Mouse (Mus musculus) hindbrain, embryonic 11.5 days (tissue): ENCODE data around the gene Sept6. TPM values are rescaled to one million over a fixed set of nuclear protein-coding genes. Genes with fewer than 3 reads are reported as not detected.

ENCODE experiments used
- ATAC-seq: fragments of 200-750 bp; cut with Nextera tagmentation; 2 replicates; pipeline ENCODE4 v1.8.0; 2017; ENCODE audit warnings: mild to moderate bottlenecking, moderate TSS enrichment, moderate library complexity; ENCODE audit not compliant: low FRiP score
- DNase-seq: peaks from one replicate; pipeline ENCODE4 v3.0.0-alpha.2; 2015; ENCODE audit warnings: low spot score
- H3K27ac ChIP-seq: fragments of 300-500 bp; sonication (generic); 2 replicates; pipeline ENCODE4 v1.5.1; 2014; ENCODE audit warnings: mild to moderate bottlenecking, low read depth, low read length
- H3K27me3 ChIP-seq: fragments of 300-500 bp; sonication (generic); 2 replicates; pipeline ENCODE4 v1.6.1; 2014; ENCODE audit warnings: mild to moderate bottlenecking, low read length, moderate library complexity, mixed read lengths; ENCODE audit not compliant: control insufficient read depth, insufficient read depth
- H3K36me3 ChIP-seq: fragments of 300-500 bp; sonication (generic); 2 replicates; pipeline ENCODE4 v1.6.1; 2014; ENCODE audit warnings: mild to moderate bottlenecking, low read length, moderate library complexity, mixed read lengths; ENCODE audit not compliant: control insufficient read depth, insufficient read depth
- H3K4me1 ChIP-seq: fragments of 300-500 bp; sonication (generic); replicated peaks from 2 replicates; pipeline ENCODE4 v1.6.1; 2014; ENCODE audit warnings: low read length, mixed read lengths; ENCODE audit not compliant: control insufficient read depth, insufficient read depth
- H3K4me2 ChIP-seq: fragments of 300-500 bp; sonication (generic); replicated peaks from 2 replicates; pipeline ENCODE4 v1.6.1; 2014; ENCODE audit warnings: mild to moderate bottlenecking, low read depth, low read length
- H3K4me3 ChIP-seq: fragments of 300-500 bp; sonication (generic); 2 replicates; pipeline ENCODE4 v1.5.1; 2014; ENCODE audit warnings: low read depth, low read length
- H3K9ac ChIP-seq: fragments of 300-500 bp; sonication (generic); 2 replicates; pipeline ENCODE4 v1.6.1; 2014; ENCODE audit warnings: low read depth, low read length
- H3K9me3 ChIP-seq: fragments of 300-500 bp; sonication (generic); 2 replicates; pipeline ENCODE4 v1.6.1; 2016; ENCODE audit warnings: low read length; ENCODE audit not compliant: control insufficient read depth
- WGBS: fragments of 180-500 bp; shearing (Covaris S2); extraction: QIAGEN DNeasy Blood & Tissue Kit; methylation state at CpG from one replicate; pipeline ENCODE4 v1.1.7; 2014; 5-methylcytosine and 5-hydroxymethylcytosine counted together
- polyA plus RNA-seq: library from polyadenylated mRNA; unstranded; fragments of >200 nt; fragmentation: Nextera tagmentation; extraction: Ambion mirVana; gene quantifications from 2 replicates; pipeline ENCODE4 v1.2.1, GENCODE M21; 2014

Gene Sept6
- 57.5 and 62.8 TPM in 2 replicates for polyA plus RNA-seq

GRCm38 (mm10) chrX:36991694-36992093, at the start of gene Sept6:
Gene Sept6, minus strand, starts transcription at chrX:36991794.
- H3K27ac ChIP-seq = no peak within 1 kb of the TSS
- H3K4me2 ChIP-seq = no peak within 1 kb of the TSS
- H3K9ac ChIP-seq = no peak within 1 kb of the TSS
- H3K27me3 ChIP-seq = no peaks in the 10 kb centered on the region
- no peaks in the 10 kb centered on the region for H3K4me1 ChIP-seq
- ATAC-seq (no peak), DNase-seq (no peak)
- 86% methylated on average over 2 of the region's 2 CpGs for WGBS
- no peaks in the 10 kb centered on the region for H3K36me3 ChIP-seq
- no peak within 1 kb of the TSS for H3K4me3 ChIP-seq
- H3K9me3 ChIP-seq = no peaks in the 10 kb centered on the region

- Histone ChIP-seq H3K36me3 (no peaks in the 10 kb centered on the region), H3K9me3 (no peaks in the 10 kb centered on the region), H3K4me3 (no peak overlapping the region), H3K4me2 (no peak overlapping the region), H3K27me3 (no peaks in the 10 kb centered on the region), H3K27ac (no peak overlapping the region), H3K9ac (no peak overlapping the region), H3K4me1 (no peaks in the 10 kb centered on the region)
- ATAC-seq (no peak), DNase-seq (no peak)
- WGBS = 61% methylated on average over 3 of the region's 3 CpGs
Observed at GRCm38 (mm10) chrX:37028378-37028777, 36.8 kb upstream of the Sept6 start.

- Histone ChIP-seq H3K27ac (no peak overlapping the region), H3K4me2 (no peak overlapping the region), H3K27me3 (no peaks in the 10 kb centered on the region), H3K9me3 (no peaks in the 10 kb centered on the region), H3K4me1 (no peaks in the 10 kb centered on the region), H3K36me3 (no peaks in the 10 kb centered on the region), H3K4me3 (no peak overlapping the region), H3K9ac (no peak overlapping the region)
- WGBS = 77% methylated on average over 10 of the region's 10 CpGs
- ATAC-seq (no peak), DNase-seq (no peak)
Observed at GRCm38 (mm10) chrX:37023652-37024309, 32.2 kb upstream of the Sept6 start.

GRCm38 (mm10) chrX:37022690-37023089, 31.1 kb upstream of the Sept6 start:
- DNase-seq (peak; percentile 74), ATAC-seq (no peak)
- H3K9me3 ChIP-seq = no peaks in the 10 kb centered on the region
- H3K27ac ChIP-seq = no peak overlapping the region
- no peak overlapping the region for H3K4me2 ChIP-seq
- no peaks in the 10 kb centered on the region for H3K27me3 ChIP-seq
- H3K4me3 ChIP-seq = no peak overlapping the region
- H3K9ac ChIP-seq = no peak overlapping the region
- H3K36me3 ChIP-seq = no peaks in the 10 kb centered on the region
- 14% methylated on average over 3 of the region's 3 CpGs for WGBS
- no peaks in the 10 kb centered on the region for H3K4me1 ChIP-seq

GRCm38 (mm10) chrX:37019045-37019444, 27.5 kb upstream of the Sept6 start:
- H3K4me1 ChIP-seq = no peaks in the 10 kb centered on the region
- H3K9ac ChIP-seq = no peak overlapping the region
- H3K27ac ChIP-seq = no peak overlapping the region
- no peaks in the 10 kb centered on the region for H3K27me3 ChIP-seq
- DNase-seq = no peak
- H3K36me3 ChIP-seq = no peaks in the 10 kb centered on the region
- no peak overlapping the region for H3K4me3 ChIP-seq
- WGBS = 59% methylated on average over 3 of the region's 3 CpGs
- no peaks in the 10 kb centered on the region for H3K9me3 ChIP-seq
- no peak overlapping the region for H3K4me2 ChIP-seq
- no peak for ATAC-seq

GRCm38 (mm10) chrX:37018150-37018654, 26.6 kb upstream of the Sept6 start:
- H3K9me3 ChIP-seq = no peaks in the 10 kb centered on the region
- H3K4me3 ChIP-seq = no peak overlapping the region
- no peaks in the 10 kb centered on the region for H3K27me3 ChIP-seq
- no peak for ATAC-seq
- H3K36me3 ChIP-seq = no peaks in the 10 kb centered on the region
- H3K9ac ChIP-seq = no peak overlapping the region
- no peak overlapping the region for H3K27ac ChIP-seq
- 90% methylated on average over 9 of the region's 9 CpGs for WGBS
- DNase-seq = no peak
- H3K4me1 ChIP-seq = no peaks in the 10 kb centered on the region
- no peak overlapping the region for H3K4me2 ChIP-seq

GRCm38 (mm10) chrX:37013870-37014269, 22.3 kb upstream of the Sept6 start:
- no peaks in the 10 kb centered on the region for H3K27me3 ChIP-seq
- no peaks in the 10 kb centered on the region for H3K9me3 ChIP-seq
- WGBS = 85% methylated on average over 5 of the region's 5 CpGs
- H3K36me3 ChIP-seq = no peaks in the 10 kb centered on the region
- no peak overlapping the region for H3K4me2 ChIP-seq
- DNase-seq (no peak), ATAC-seq (no peak)
- no peak overlapping the region for H3K9ac ChIP-seq
- H3K27ac ChIP-seq = no peak overlapping the region
- no peaks in the 10 kb centered on the region for H3K4me1 ChIP-seq
- no peak overlapping the region for H3K4me3 ChIP-seq

GRCm38 (mm10) chrX:36991039-36991438, 555 bp downstream of the Sept6 start:
- DNase-seq (no peak), ATAC-seq (no peak)
- no peaks in the 10 kb centered on the region for H3K9me3 ChIP-seq
- no peak overlapping the region for H3K27ac ChIP-seq
- H3K4me2 ChIP-seq = no peak overlapping the region
- no peak overlapping the region for H3K9ac ChIP-seq
- no peaks in the 10 kb centered on the region for H3K36me3 ChIP-seq
- WGBS = 79% methylated on average over 3 of the region's 4 CpGs
- no peak overlapping the region for H3K4me3 ChIP-seq
- H3K4me1 ChIP-seq = no peaks in the 10 kb centered on the region
- no peaks in the 10 kb centered on the region for H3K27me3 ChIP-seq

- H3K4me1 ChIP-seq = no peaks in the 10 kb centered on the region
- no peak overlapping the region; the same call in 1 of the 2 replicates for H3K9ac ChIP-seq
- 22% methylated on average over 11 of the region's 11 CpGs for WGBS
- DNase-seq (no peak), ATAC-seq (peak; percentile 39; the same call in 1 of the 2 replicates)
- H3K4me2 ChIP-seq = peak overlapping the region; percentile 56
- no peaks in the 10 kb centered on the region for H3K27me3 ChIP-seq
- H3K9me3 ChIP-seq = no peaks in the 10 kb centered on the region
- peak overlapping the region; percentile 57 for H3K4me3 ChIP-seq
- no peaks in the 10 kb centered on the region for H3K36me3 ChIP-seq
- peak overlapping the region; percentile 76; the same call in 1 of the 2 replicates for H3K27ac ChIP-seq
Observed at GRCm38 (mm10) chrX:36989752-36990404, 1.7 kb downstream of the Sept6 start.
